Mouse (Mus musculus): ENCODE results near the gene Mn1. TPM values are rescaled to one million over a fixed set of nuclear protein-coding genes. Genes with fewer than 3 reads are reported as not detected.

The Mn1 gene
- polyA plus RNA-seq, 1 experiment = 1.2 TPM

- H3K4me1 ChIP-seq (ENCODE audit: control insufficient read depth, insufficient read depth, insufficient read length, low read length) = peaks cover 7% of the 10 kb centered on the region
- H3K27ac ChIP-seq (replicated peaks; ENCODE audit: low read depth, low read length) = no peak overlapping the region
- no peak overlapping the region for H3K4me3 ChIP-seq (ENCODE audit: insufficient read depth, low read depth, low read length)
Observed at GRCm38 (mm10) chr5:111469195-111469882, 52.2 kb downstream of the Mn1 start.

- Histone ChIP-seq H3K4me1 (ENCODE audit: control insufficient read depth, insufficient read depth, insufficient read length, low read length) (peaks cover 7% of the 10 kb centered on the region), H3K4me3 (ENCODE audit: insufficient read depth, low read depth, low read length) (no peak overlapping the region), H3K27ac (replicated peaks; ENCODE audit: low read depth, low read length) (no peak overlapping the region)
Observed at GRCm38 (mm10) chr5:111470875-111471274, 53.7 kb downstream of the Mn1 start.

GRCm38 (mm10) chr5:111473425-111473824 is 56.3 kb downstream of the Mn1 start:
- Histone ChIP-seq H3K4me3 (ENCODE audit: insufficient read depth, low read depth, low read length) (no peak overlapping the region), H3K4me1 (ENCODE audit: control insufficient read depth, insufficient read depth, insufficient read length, low read length) (no peaks in the 10 kb centered on the region; the same call in 1 of the 2 replicates), H3K27ac (replicated peaks; ENCODE audit: low read depth, low read length) (no peak overlapping the region)

GRCm38 (mm10) chr5:111475721-111476120 is 58.6 kb downstream of the Mn1 start:
- Histone ChIP-seq H3K4me3 (ENCODE audit: insufficient read depth, low read depth, low read length) (no peak overlapping the region), H3K4me1 (ENCODE audit: control insufficient read depth, insufficient read depth, insufficient read length, low read length) (no peaks in the 10 kb centered on the region; the same call in 1 of the 2 replicates), H3K27ac (replicated peaks; ENCODE audit: low read depth, low read length) (no peak overlapping the region)

- Histone ChIP-seq H3K4me3 (ENCODE audit: insufficient read depth, low read depth, low read length) (no peak overlapping the region), H3K4me1 (ENCODE audit: control insufficient read depth, insufficient read depth, insufficient read length, low read length) (no peaks in the 10 kb centered on the region; the same call in 1 of the 2 replicates), H3K27ac (replicated peaks; ENCODE audit: low read depth, low read length) (no peak overlapping the region)
Observed at GRCm38 (mm10) chr5:111476141-111476540, 59.0 kb downstream of the Mn1 start.

- Histone ChIP-seq H3K4me1 (ENCODE audit: control insufficient read depth, insufficient read depth, insufficient read length, low read length) (peaks cover 2% of the 10 kb centered on the region; the same call in 1 of the 2 replicates), H3K27ac (replicated peaks; ENCODE audit: low read depth, low read length) (no peak overlapping the region), H3K4me3 (ENCODE audit: insufficient read depth, low read depth, low read length) (no peak overlapping the region)
Observed at GRCm38 (mm10) chr5:111485907-111486306, 68.7 kb downstream of the Mn1 start.

GRCm38 (mm10) chr5:111489022-111489616 is 72.0 kb downstream of the Mn1 start:
- no peak overlapping the region for H3K4me3 ChIP-seq (ENCODE audit: insufficient read depth, low read depth, low read length)
- H3K4me1 ChIP-seq (ENCODE audit: control insufficient read depth, insufficient read depth, insufficient read length, low read length) = peaks cover 6% of the 10 kb centered on the region; the same call in 1 of the 2 replicates
- H3K27ac ChIP-seq (replicated peaks; ENCODE audit: low read depth, low read length) = no peak overlapping the region

GRCm38 (mm10) chr5:111490599-111490998 is 73.4 kb downstream of the Mn1 start:
- Histone ChIP-seq H3K4me1 (ENCODE audit: control insufficient read depth, insufficient read depth, insufficient read length, low read length) (peaks cover 6% of the 10 kb centered on the region; the same call in 1 of the 2 replicates), H3K27ac (replicated peaks; ENCODE audit: low read depth, low read length) (no peak overlapping the region), H3K4me3 (ENCODE audit: insufficient read depth, low read depth, low read length) (no peak overlapping the region)

GRCm38 (mm10) chr5:111491485-111491884 is 74.3 kb downstream of the Mn1 start:
- no peak overlapping the region for H3K4me3 ChIP-seq (ENCODE audit: insufficient read depth, low read depth, low read length)
- no peak overlapping the region for H3K27ac ChIP-seq (replicated peaks; ENCODE audit: low read depth, low read length)
- H3K4me1 ChIP-seq (ENCODE audit: control insufficient read depth, insufficient read depth, insufficient read length, low read length) = peaks cover 6% of the 10 kb centered on the region; the same call in 1 of the 2 replicates

GRCm38 (mm10) chr5:111500036-111500435 is 82.9 kb downstream of the Mn1 start:
- Histone ChIP-seq H3K4me1 (ENCODE audit: control insufficient read depth, insufficient read depth, insufficient read length, low read length) (no peaks in the 10 kb centered on the region), H3K4me3 (ENCODE audit: insufficient read depth, low read depth, low read length) (no peak overlapping the region)

GRCm38 (mm10) chr5:111501691-111502441 is 84.7 kb downstream of the Mn1 start:
- H3K4me3 ChIP-seq (ENCODE audit: insufficient read depth, low read depth, low read length) = no peak overlapping the region
- H3K4me1 ChIP-seq (ENCODE audit: control insufficient read depth, insufficient read depth, insufficient read length, low read length) = peaks cover 6% of the 10 kb centered on the region
- no peak overlapping the region for H3K27ac ChIP-seq (replicated peaks; ENCODE audit: low read depth, low read length)

More at GRCm38 (mm10) chr5:111500036-111500435, 82.9 kb downstream of the Mn1 start:
- no peak overlapping the region for H3K27ac ChIP-seq (replicated peaks; ENCODE audit: low read depth, low read length)

GRCm38 (mm10) chr5:111505241-111505640 is 88.1 kb downstream of the Mn1 start:
- Histone ChIP-seq H3K4me1 (ENCODE audit: control insufficient read depth, insufficient read depth, insufficient read length, low read length) (peaks cover 16% of the 10 kb centered on the region), H3K27ac (replicated peaks; ENCODE audit: low read depth, low read length) (no peak overlapping the region), H3K4me3 (ENCODE audit: insufficient read depth, low read depth, low read length) (no peak overlapping the region)

- H3K4me1 ChIP-seq (ENCODE audit: control insufficient read depth, insufficient read depth, insufficient read length, low read length) = peaks cover 20% of the 10 kb centered on the region
- H3K27ac ChIP-seq (replicated peaks; ENCODE audit: low read depth, low read length) = no peak overlapping the region
- H3K4me3 ChIP-seq (ENCODE audit: insufficient read depth, low read depth, low read length) = no peak overlapping the region
Observed at GRCm38 (mm10) chr5:111505824-111506223, 88.7 kb downstream of the Mn1 start.

- Histone ChIP-seq H3K4me3 (ENCODE audit: insufficient read depth, low read depth, low read length) (no peak overlapping the region), H3K4me1 (ENCODE audit: control insufficient read depth, insufficient read depth, insufficient read length, low read length) (peaks cover 21% of the 10 kb centered on the region), H3K27ac (replicated peaks; ENCODE audit: low read depth, low read length) (no peak overlapping the region)
Observed at GRCm38 (mm10) chr5:111506410-111506809, 89.2 kb downstream of the Mn1 start.

All from brown adipose tissue, adult 24 weeks (tissue).